Mouse (Mus musculus) olfactory bulb, adult 2 months (tissue): ENCODE data around the gene Ears2.

Source experiments
- CTCF ChIP-seq: fragments of 200-500 bp; IDR thresholded peaks from 2 replicates; pipeline ENCODE4 v1.5.1; 2012; ENCODE audit warnings: low read depth, mild to moderate bottlenecking, low read length, moderate library complexity; ENCODE audit not compliant: insufficient read depth
- POLR2A ChIP-seq: fragments of 200-500 bp; IDR thresholded peaks from 2 replicates; pipeline ENCODE4 v1.6.1; 2012; ENCODE audit warnings: mild to moderate bottlenecking, low read depth, low read length, moderate library complexity; ENCODE audit not compliant: insufficient read depth

- TF ChIP-seq CTCF: no peak
- TF ChIP-seq POLR2A: no peak
These were observed 21.4 kb downstream of the Ears2 start for GRCm38 (mm10) chr7:122045711-122046110.
